Mouse (Mus musculus) hindbrain, embryonic 14.5 days (tissue): ENCODE measurements at regions not wholly inside any gene's neighbourhood (a gene's known extent, or its start where the extent isn't known, plus 50 kb on each side); places are given as distances from the start of the nearest gene placed in this dataset.

ENCODE experiments used
- ATAC-seq: fragments of 200-750 bp; cut with Nextera tagmentation; 2 replicates; pipeline ENCODE4 v1.8.0; 2017; ENCODE audit warnings: moderate number of reproducible peaks, mild to moderate bottlenecking, moderate TSS enrichment, moderate library complexity; ENCODE audit not compliant: low FRiP score
- DNase-seq: peaks from one replicate; pipeline ENCODE4 v3.0.0-alpha.2; 2015; ENCODE audit warnings: low spot score
- H3K27ac ChIP-seq: fragments of 300-500 bp; sonication (generic); 2 replicates; pipeline ENCODE4 v1.5.1; 2014; ENCODE audit warnings: mild to moderate bottlenecking, moderate library complexity
- H3K27me3 ChIP-seq: fragments of 300-500 bp; sonication (generic); 2 replicates; pipeline ENCODE4 v1.6.1; 2014; ENCODE audit warnings: mild to moderate bottlenecking, low read length, mixed read lengths; ENCODE audit not compliant: control insufficient read depth, insufficient read depth
- H3K36me3 ChIP-seq: fragments of 300-500 bp; sonication (generic); replicated peaks from 2 replicates; pipeline ENCODE4 v1.6.1; 2014; ENCODE audit not compliant: control insufficient read depth, insufficient read depth
- H3K4me1 ChIP-seq: fragments of 300-500 bp; sonication (generic); replicated peaks from 2 replicates; pipeline ENCODE4 v1.6.1; 2014; ENCODE audit warnings: antibody characterized with exemption, low read length, mixed read lengths; ENCODE audit not compliant: control insufficient read depth, insufficient read depth
- H3K4me2 ChIP-seq: fragments of 300-500 bp; sonication (generic); replicated peaks from 2 replicates; pipeline ENCODE4 v1.6.1; 2014; ENCODE audit warnings: mild to moderate bottlenecking, moderate library complexity
- H3K4me3 ChIP-seq: fragments of 300-500 bp; sonication (generic); replicated peaks from 2 replicates; pipeline ENCODE4 v1.5.1; 2014; ENCODE audit warnings: mild to moderate bottlenecking, low read length
- H3K9ac ChIP-seq: fragments of 300-500 bp; sonication (generic); 2 replicates; pipeline ENCODE4 v1.6.1; 2014
- H3K9me3 ChIP-seq: fragments of 300-500 bp; sonication (generic); 2 replicates; pipeline ENCODE4 v1.6.1; 2016; ENCODE audit warnings: low read length; ENCODE audit not compliant: control insufficient read depth
- WGBS: fragments of 180-500 bp; shearing (Covaris S2); extraction: QIAGEN DNeasy Blood & Tissue Kit; methylation state at CpG from one replicate; pipeline ENCODE4 v1.1.7; 2014; 5-methylcytosine and 5-hydroxymethylcytosine counted together

DNA sequence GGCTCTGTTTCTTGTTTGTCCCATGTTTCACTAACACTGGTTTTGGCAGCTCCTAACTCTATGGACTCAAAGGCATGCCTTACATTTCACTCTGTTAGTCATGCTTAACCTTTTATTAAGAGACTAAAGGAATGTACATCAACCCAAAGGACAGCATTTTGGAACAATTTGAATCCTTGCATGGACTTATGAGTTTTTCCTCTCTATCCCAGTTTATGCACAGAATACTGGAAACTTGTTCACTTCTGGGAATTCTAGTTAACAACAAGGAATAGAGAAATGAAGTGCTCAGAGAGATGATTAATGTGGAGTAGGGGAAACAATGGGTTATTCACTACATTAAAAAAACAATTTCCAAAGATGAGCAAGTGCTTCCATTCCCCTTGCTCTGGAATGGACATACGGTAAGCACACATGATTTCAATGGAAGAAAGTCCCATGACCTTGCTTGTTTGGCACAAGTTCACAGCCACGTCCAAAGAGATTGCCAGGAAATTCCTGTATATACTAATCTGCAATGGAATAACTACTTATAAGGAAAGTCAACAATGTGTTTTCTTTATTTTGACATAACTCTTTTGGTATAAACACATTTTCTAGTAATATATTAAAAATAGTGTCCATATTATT, 313.9 kb upstream of the Rasgrp1 start:
- no peak overlapping the region for H3K4me3 ChIP-seq
- H3K4me2 ChIP-seq = no peak overlapping the region
- H3K27me3 ChIP-seq = no peaks in the 10 kb centered on the region
- 82% methylated on average over 2 of the region's 2 CpGs for WGBS
- no peaks in the 10 kb centered on the region for H3K4me1 ChIP-seq
- no peaks in the 10 kb centered on the region for H3K36me3 ChIP-seq
- DNase-seq = no peak
- H3K27ac ChIP-seq = no peak overlapping the region
- H3K9ac ChIP-seq = no peak overlapping the region
- H3K9me3 ChIP-seq = no peaks in the 10 kb centered on the region
- no peak for ATAC-seq

DNA sequence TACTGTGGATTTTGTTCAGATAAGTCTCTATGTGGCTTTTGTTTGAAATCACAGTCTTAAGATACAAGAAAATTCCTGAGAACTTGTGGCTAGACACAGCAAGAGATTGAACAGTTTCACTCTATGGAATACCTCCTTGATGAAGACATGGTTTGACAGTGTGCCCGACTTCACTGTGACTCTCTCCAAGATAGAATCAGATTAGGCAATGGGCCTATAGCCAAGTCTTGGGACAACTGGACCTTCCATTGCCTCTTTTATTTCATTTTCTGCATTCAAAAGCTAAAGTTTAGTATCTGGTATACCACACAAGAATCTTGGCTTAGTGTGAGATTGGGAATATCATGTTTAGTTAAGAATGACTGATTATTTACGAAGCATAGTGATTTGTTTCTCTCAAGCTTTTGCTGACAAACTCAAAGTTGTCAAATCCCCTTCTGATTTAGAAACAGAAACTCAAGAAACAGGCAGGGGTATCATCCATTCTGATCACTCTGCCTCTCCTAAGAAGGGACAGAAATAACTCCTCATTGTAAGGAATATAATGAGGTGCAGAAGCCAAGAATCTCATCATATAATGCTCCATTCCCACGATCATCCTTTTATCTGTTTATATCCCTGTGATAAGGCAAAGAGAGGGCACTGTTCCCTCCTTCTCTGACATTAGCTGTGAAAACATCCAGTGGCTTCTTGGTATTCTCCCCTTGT, 317.6 kb upstream of the Rasgrp1 start:
- Histone ChIP-seq H3K36me3 (no peaks in the 10 kb centered on the region), H3K9me3 (no peaks in the 10 kb centered on the region), H3K9ac (no peak overlapping the region), H3K4me2 (no peak overlapping the region), H3K4me3 (no peak overlapping the region), H3K4me1 (no peaks in the 10 kb centered on the region), H3K27ac (no peak overlapping the region), H3K27me3 (no peaks in the 10 kb centered on the region)
- 91% methylated on average over 3 of the region's 3 CpGs for WGBS
- no peak for ATAC-seq
- DNase-seq = no peak

DNA sequence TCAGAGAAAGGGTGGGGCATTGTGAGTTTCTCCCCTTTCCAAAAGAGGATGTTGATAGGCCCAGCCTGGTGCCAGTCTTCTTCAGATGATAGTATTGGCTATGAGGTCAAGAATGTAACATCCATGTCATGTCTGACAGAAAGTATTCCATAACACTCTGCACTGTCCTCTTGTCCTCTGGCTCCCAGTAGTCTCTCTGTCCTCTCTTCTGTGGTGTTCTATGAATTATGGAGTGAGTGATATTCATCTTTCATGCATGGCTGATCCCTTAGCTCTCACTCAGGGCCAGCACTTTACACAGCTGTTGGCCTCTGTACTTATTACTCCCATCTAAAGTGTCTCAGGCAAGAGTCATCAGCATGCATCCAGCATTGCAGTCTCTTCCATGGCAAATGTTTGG, 319.9 kb upstream of the Rasgrp1 start:
- H3K36me3 ChIP-seq = no peaks in the 10 kb centered on the region
- H3K4me1 ChIP-seq = no peaks in the 10 kb centered on the region
- H3K27me3 ChIP-seq = no peaks in the 10 kb centered on the region
- H3K27ac ChIP-seq = no peak overlapping the region
- H3K9ac ChIP-seq = no peak overlapping the region
- ATAC-seq = no peak
- no peaks in the 10 kb centered on the region for H3K9me3 ChIP-seq
- no peak for DNase-seq
- H3K4me3 ChIP-seq = no peak overlapping the region
- H3K4me2 ChIP-seq = no peak overlapping the region

DNA sequence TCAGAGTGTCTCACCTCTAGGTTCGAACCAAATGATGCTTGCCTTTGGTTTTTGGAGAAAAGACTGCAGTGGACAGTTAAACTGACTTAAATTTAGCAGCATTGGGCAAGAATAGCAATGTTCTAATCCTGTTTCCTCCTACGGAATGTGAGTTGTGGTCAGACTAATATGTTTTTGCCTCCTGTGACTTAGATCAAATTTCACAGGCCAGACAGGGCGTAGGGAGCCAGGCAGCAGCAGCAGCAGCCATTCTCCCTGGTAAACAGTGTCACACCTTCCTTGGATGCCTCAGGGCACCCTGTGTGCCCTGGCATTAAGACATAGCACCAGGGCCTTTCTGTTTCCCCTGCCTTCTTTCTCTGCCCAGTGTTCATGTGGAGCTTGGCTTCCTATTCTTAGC, 323.7 kb upstream of the Rasgrp1 start:
- no peak for DNase-seq
- Histone ChIP-seq H3K4me3 (no peak overlapping the region), H3K4me1 (no peaks in the 10 kb centered on the region), H3K27ac (no peak overlapping the region), H3K9ac (no peak overlapping the region), H3K36me3 (no peaks in the 10 kb centered on the region), H3K9me3 (no peaks in the 10 kb centered on the region), H3K4me2 (no peak overlapping the region), H3K27me3 (no peaks in the 10 kb centered on the region)
- 82% methylated on average over 3 of the region's 3 CpGs for WGBS
- ATAC-seq = no peak

DNA sequence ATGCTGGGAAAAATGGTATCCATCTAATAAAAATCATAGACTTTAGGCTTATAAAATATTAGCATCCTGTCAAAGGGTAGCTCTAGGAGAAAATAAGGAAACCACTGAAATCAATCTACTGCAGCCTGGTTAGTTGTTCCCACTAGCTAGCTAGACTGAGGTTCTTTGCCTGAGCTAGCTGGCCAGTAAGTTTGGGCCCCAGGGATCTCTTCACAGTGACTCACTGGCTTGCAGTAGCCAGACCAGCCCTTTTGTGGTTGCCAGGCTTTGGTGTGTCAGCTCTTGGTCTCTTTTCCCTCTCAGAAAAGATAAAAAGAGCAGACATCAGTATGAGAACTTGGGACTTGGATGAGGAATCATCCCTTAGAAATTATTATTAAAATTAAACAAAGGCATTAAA, 325.3 kb upstream of the Rasgrp1 start:
- no peak overlapping the region for H3K4me3 ChIP-seq
- H3K4me2 ChIP-seq = no peak overlapping the region
- no peaks in the 10 kb centered on the region for H3K27me3 ChIP-seq
- ATAC-seq = no peak
- no peak for DNase-seq
- no peak overlapping the region for H3K27ac ChIP-seq
- H3K4me1 ChIP-seq = no peaks in the 10 kb centered on the region
- no peaks in the 10 kb centered on the region for H3K9me3 ChIP-seq
- H3K9ac ChIP-seq = no peak overlapping the region
- no peaks in the 10 kb centered on the region for H3K36me3 ChIP-seq

DNA sequence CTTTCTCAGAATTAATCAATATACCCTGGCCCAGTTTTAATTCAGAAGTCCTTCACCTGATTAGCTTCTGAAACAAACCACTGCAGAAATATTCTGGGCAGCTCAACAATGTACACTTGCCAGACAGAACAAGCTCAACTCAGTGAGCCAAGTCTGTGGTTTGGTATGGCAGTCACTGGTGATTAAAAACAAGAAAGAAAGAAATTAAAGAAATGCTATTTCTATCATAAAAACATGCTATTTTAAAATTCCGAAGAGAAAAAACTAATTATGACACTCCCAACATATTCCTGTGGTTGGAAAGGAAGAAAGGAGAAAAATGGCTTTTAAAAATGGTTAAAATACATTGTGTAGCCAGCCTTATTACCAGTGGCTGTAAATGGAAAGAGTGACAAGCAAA, 332.1 kb upstream of the Rasgrp1 start:
- Histone ChIP-seq H3K27me3 (no peaks in the 10 kb centered on the region), H3K36me3 (no peaks in the 10 kb centered on the region), H3K27ac (no peak overlapping the region), H3K4me3 (no peak overlapping the region), H3K9me3 (no peaks in the 10 kb centered on the region), H3K4me1 (no peaks in the 10 kb centered on the region), H3K9ac (no peak overlapping the region), H3K4me2 (no peak overlapping the region)
- ATAC-seq (no peak), DNase-seq (no peak)
- 82% methylated on average over 1 of the region's 1 CpGs for WGBS

DNA sequence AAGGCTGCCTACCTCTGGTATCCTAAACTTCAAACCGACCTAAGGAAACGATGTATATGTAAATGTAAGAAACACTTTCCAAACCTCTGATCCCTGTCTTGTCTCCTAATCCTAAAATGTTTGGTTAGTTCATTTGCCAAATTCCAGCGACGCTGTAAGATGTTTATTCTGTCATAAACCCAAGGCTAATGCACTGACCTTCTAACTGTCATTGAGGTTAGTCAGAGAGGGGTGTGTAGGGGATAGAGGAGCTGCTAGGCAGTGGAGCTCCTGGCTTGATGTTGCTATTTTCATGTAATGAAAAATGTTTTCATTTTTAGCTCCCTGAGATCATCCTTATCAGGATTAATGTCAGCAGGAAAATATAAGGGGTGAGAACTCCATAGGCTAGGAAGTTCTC, 335.8 kb upstream of the Rasgrp1 start:
- Histone ChIP-seq H3K27ac (no peak overlapping the region), H3K9ac (no peak overlapping the region), H3K4me1 (no peaks in the 10 kb centered on the region), H3K4me3 (no peak overlapping the region), H3K9me3 (no peaks in the 10 kb centered on the region), H3K36me3 (no peaks in the 10 kb centered on the region), H3K4me2 (no peak overlapping the region), H3K27me3 (no peaks in the 10 kb centered on the region)
- ATAC-seq = no peak
- WGBS = 84% methylated on average over 4 of the region's 4 CpGs
- DNase-seq = no peak

DNA sequence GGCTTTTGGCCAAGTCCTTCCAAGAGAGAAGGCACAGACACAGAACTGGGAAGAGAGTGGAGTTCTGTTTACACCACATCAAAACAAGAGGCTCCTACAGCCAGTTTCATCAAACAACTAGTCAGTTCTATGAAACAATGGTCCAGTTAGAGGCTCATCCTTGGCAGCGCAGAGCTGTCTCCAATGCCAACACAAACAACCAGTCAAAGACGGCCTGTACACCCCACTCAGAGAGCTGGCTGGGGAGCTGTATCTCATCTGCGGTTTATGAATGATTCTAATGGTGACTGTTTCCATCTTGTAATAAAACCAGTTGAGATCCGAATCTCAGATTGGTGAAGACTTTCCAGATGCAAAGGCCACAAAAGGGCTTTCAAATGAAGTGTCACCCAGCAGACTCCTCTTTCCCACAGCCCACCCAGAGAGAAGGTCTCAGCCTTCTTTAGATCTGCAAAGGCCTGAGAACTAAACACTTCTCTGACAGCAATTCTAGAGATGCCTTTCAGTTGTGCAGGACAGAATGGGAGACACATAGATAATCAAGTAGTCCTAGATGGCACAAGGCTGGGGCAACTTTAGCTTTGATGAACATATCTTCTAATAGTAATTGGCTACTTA, 343.1 kb upstream of the Rasgrp1 start:
- no peak overlapping the region for H3K4me3 ChIP-seq
- no peaks in the 10 kb centered on the region for H3K4me1 ChIP-seq
- H3K4me2 ChIP-seq = no peak overlapping the region
- no peak overlapping the region for H3K27ac ChIP-seq
- no peak overlapping the region for H3K9ac ChIP-seq
- no peaks in the 10 kb centered on the region for H3K36me3 ChIP-seq
- WGBS = 79% methylated on average over 4 of the region's 4 CpGs
- no peaks in the 10 kb centered on the region for H3K27me3 ChIP-seq
- H3K9me3 ChIP-seq = no peaks in the 10 kb centered on the region
- no peak for DNase-seq
- 0 out of 2 replicates have a peak, but pooled peaks have one; percentile 43 for ATAC-seq

DNA sequence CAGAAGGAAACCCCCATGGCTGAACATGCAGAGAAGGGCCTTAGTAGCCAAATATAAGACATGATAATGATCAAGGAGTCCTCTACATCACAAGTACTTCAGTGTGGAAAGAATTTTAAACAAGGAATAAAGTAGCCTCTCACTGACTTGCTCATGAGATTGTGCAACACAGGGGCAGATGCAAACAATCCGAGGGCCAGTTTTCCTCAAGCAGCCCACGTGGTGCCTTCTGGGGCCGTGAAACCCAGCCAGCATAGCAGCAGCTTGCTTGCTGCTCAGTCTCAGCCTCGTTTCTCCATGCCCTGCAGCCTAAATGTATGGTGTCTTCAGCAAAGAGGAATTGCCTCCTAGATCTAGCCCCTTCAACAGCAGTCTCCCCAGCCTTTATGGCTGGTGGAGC, 350.7 kb upstream of the Rasgrp1 start:
- 80% methylated on average over 4 of the region's 4 CpGs for WGBS
- no peak for ATAC-seq

More for the DNA sequence above, 350.7 kb upstream of the Rasgrp1 start:
- Histone ChIP-seq H3K4me1 (no peaks in the 10 kb centered on the region), H3K36me3 (no peaks in the 10 kb centered on the region), H3K4me3 (no peak overlapping the region), H3K9me3 (no peaks in the 10 kb centered on the region), H3K4me2 (no peak overlapping the region), H3K27me3 (no peaks in the 10 kb centered on the region), H3K27ac (no peak overlapping the region), H3K9ac (no peak overlapping the region)
- no peak for DNase-seq
